Mouse (Mus musculus) right cerebral cortex, postnatal 14 days (tissue): ENCODE measurements around the gene Tmem120b.

ENCODE experiments used
- DNase-seq: peaks from one replicate; pipeline ENCODE4 v3.0.0; 2022

Tmem120b gene

DNA sequence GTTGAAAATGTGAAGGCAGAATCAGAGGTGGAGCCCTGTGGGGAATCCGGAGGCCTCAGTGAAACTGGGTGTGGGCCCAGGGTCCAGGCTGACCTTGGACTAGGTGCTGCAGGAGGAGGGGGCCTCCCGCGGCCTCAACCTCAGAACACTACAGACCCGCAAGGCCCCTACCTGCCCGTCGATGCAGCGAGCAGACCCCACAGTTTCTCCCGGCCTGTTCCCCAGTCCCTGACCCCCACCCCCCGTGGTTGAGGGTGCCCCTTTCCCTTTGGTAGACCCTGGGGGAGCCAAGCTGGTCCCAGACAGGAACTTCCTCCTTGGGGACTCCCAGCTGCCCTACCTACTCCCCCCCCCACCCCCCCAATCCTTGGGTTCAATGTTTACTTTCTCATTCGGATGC, 98.2 kb downstream of the Tmem120b start:
- no peak for DNase-seq
